Mouse (Mus musculus) effector memory CD4-positive, alpha-beta T cell, adult 7 months (primary cell): ENCODE measurements around the gene Usp6nl. TPM values are rescaled to one million over a fixed set of nuclear protein-coding genes. Genes with fewer than 3 reads are reported as not detected.

Experiments used
- polyA plus RNA-seq: library from polyadenylated mRNA; unstranded; fragments of 100-300 nt; shearing (Covaris generic); gene quantifications from one replicate; pipeline ENCODE4 v1.2.1, GENCODE M21; 2017

Gene Usp6nl
- 24.1 TPM for polyA plus RNA-seq

DNA sequence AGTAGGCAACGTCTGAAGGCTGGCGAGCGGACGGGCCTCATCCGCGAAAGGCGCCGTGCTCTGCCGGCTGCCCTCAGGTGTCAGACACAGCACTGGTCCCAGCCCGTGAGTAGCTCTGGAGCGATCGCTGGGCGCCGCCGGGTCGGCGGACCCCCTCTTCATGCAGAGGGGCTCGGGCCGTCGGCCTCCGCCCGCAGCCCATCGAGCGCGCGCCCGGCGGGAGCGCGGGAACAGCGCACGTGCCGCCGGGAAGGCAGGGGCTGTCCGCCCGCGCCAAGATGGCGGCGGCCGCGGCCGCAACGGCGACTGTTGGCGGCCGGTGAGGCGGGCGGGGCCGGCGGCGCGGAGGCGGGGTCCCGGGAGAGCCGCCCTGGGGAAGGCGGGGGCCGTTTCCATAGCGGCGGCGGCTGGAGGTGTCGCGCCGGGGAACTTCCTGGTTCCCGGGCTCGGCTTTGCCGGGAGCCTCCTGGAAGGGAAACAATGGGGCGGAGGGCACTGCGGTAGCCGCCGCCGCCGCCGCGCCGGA lies at the start of gene Usp6nl:
Usp6nl (plus strand) TSS at position 292 of the 526 bp plus-strand sequence.

Other genes starting within 250 kb of the Usp6nl start
- gene Proser2, start 192.5 kb upstream of the Usp6nl start, polyA plus RNA-seq: 1.2 TPM
- not detected for gene Echdc3, start 109.6 kb upstream of the Usp6nl start, polyA plus RNA-seq